10 mouse cellular contexts compared by ENCODE assay signal in the genomic region with DNA sequence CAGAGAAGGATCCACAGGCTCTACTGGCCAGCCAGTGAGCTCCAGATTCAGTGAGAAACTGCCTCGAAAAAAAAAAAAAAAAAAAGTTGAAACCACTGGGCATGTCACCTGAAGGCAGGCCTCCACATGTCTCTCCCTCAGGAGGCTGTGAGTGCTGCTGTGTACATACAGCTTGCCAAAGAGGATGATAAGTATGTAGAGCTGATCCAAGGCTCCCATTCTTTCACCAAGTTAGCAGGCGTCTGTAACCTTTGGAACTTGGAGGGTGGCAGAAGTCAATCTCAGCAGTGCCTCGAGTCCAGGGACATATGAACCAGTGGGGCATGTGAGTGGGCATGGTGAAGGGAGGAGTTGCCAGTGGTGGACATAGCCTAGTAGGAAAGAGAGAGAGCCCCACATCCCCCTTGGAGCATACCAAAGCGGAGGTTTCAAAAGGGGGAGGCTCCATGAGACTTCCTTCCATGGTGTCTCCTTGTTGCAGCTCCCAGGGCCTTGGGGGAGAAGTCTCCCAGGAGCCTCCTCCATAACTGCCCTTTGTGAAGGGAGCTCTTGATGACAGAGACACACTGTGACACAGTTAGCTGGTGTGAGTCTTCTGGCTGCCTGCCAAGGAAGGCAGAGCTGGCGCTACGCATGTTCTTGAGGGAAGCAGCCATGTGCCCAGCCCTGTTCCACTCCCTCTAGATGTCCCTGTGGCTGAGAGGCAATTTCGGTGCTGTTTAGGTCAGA. TPM values are rescaled to one million over a fixed set of nuclear protein-coding genes. Genes with fewer than 3 reads are reported as not detected.
A peak's percentile ranks its signal among the peaks of the same experiment; 100 is the strongest.
DNase-seq lines count a peak whose midpoint lies in the region; ATAC-seq and TF ChIP-seq lines count a peak whose summit lies in the region.
"Had no signal": no experiment of that assay in that cellular context is flagged by ENCODE, and none has a peak within 500 bp of the region (broad histone marks: within the 10 kb centered on the region; RNA-seq: fewer than 3 reads in every experiment).

No protein-coding gene starts in this region.

- H3K27ac ChIP-seq in heart, embryonic 11.5 days (ENCODE audit: low read depth, low read length) = no peak overlapping the region
- no peak overlapping the region for H3K27ac ChIP-seq in MEL (ENCODE audit: control insufficient read depth, low read depth, low read length)
- peak overlapping the region; percentile 11; the same call in 1 of the 2 replicates for H3K27ac ChIP-seq in embryonic facial prominence, embryonic 13.5 days
- peak overlapping the region; percentile 42; the same call in 1 of the 2 replicates for H3K27ac ChIP-seq in small intestine, adult 2 months (ENCODE audit: insufficient read depth, low read depth, low read length)

- TF ChIP-seq POLR2A in MEL (IDR thresholded peaks at IDR 0.05; ENCODE audit: control insufficient read depth in 1 of 2, insufficient read depth in 1 of 2, low read depth in 1 of 2, low read length in 2 of 2, poor library complexity in 1 of 2) = no peak
- no peak for TF ChIP-seq POLR2A in small intestine, adult 2 months (IDR thresholded peaks at IDR 0.05; ENCODE audit: low read depth, low read length)

- ATAC-seq in heart, embryonic 11.5 days (replicated peaks; ENCODE audit: insufficient number of reproducible peaks, low FRiP score, low TSS enrichment) = no peak
- ATAC-seq in embryonic facial prominence, embryonic 13.5 days (ENCODE audit: insufficient number of reproducible peaks, insufficient read depth, low FRiP score, low TSS enrichment, low read depth) = 0 out of 2 replicates have a peak, but pooled peaks have one; percentile 56
- ATAC-seq: Patski had no signal

- no peak for TF ChIP-seq CTCF in MEL (IDR thresholded peaks at IDR 0.05 in 2 of 3, conservative IDR thresholded peaks at IDR 0.05 in 1 of 3; ENCODE audit: control insufficient read depth in 1 of 3, insufficient read depth in 1 of 3, low read depth in 2 of 3, low read length in 3 of 3, poor library complexity in 1 of 3, severe bottlenecking in 1 of 3)
- peak; percentile 1; the same call in 1 of the 2 replicates for TF ChIP-seq CTCF in small intestine, adult 2 months (IDR thresholded peaks at IDR 0.05; ENCODE audit: extremely low read depth, insufficient read length, insufficient replicate concordance, low read depth, low read length)

- WGBS in heart, embryonic 11.5 days (ENCODE audit: insufficient replicate concordance) = 68% methylated on average over 7 of the region's 7 CpGs
- WGBS in embryonic facial prominence, embryonic 13.5 days = 59% methylated on average over 7 of the region's 7 CpGs
- 28% methylated on average over 7 of the region's 7 CpGs for WGBS in small intestine, adult 2 months

- no peak overlapping the region for H3K9ac ChIP-seq in heart, embryonic 11.5 days (ENCODE audit: low read depth, low read length)
- H3K9ac ChIP-seq in MEL (ENCODE audit: control insufficient read depth, low read depth, low read length, poor library complexity, severe bottlenecking) = no peak overlapping the region
- no peak overlapping the region for H3K9ac ChIP-seq in embryonic facial prominence, embryonic 13.5 days

- TF ChIP-seq RAD21 in MEL (IDR thresholded peaks at IDR 0.05; ENCODE audit: low read depth, low read length) = no peak

- no peaks in the 10 kb centered on the region for H3K36me3 ChIP-seq in heart, embryonic 11.5 days (ENCODE audit: control insufficient read depth, insufficient read depth, low read length)
- no peaks in the 10 kb centered on the region for H3K36me3 ChIP-seq in MEL (ENCODE audit: control insufficient read depth in 1 of 2, insufficient read depth in 2 of 2, low read length in 2 of 2)
- H3K36me3 ChIP-seq in embryonic facial prominence, embryonic 13.5 days = no peaks in the 10 kb centered on the region
- H3K36me3 ChIP-seq in small intestine, adult 2 months (ENCODE audit: control insufficient read depth, insufficient read depth, low read length) = no peaks in the 10 kb centered on the region

- DNase-seq in heart, adult 18-20 months = peak; percentile 11 to 14
- peak; percentile 21 for DNase-seq in MEL (ENCODE audit: low read depth, low spot score)
- peak; percentile 16 to 61 for DNase-seq in left cerebral cortex, postnatal 10 days (ENCODE audit: extremely low spot score in 1 of 2, low spot score in 2 of 2)
- DNase-seq in neural tube, embryonic 10.5 days (ENCODE audit: extremely low spot score, low spot score) = no peak
- DNase-seq in layer of hippocampus, adult 9-11 months = no peak

- no peaks in the 10 kb centered on the region for H3K4me1 ChIP-seq in heart, embryonic 11.5 days (ENCODE audit: control insufficient read depth, insufficient read depth, low read length)
- H3K4me1 ChIP-seq in MEL (ENCODE audit: control insufficient read depth in 1 of 2, insufficient read depth in 2 of 2, low read length in 2 of 2) = no peaks in the 10 kb centered on the region
- H3K4me1 ChIP-seq in embryonic facial prominence, embryonic 13.5 days = peaks cover 4% of the 10 kb centered on the region
- peaks cover 19% of the 10 kb centered on the region; the same call in 1 of the 2 replicates for H3K4me1 ChIP-seq in small intestine, adult 2 months (ENCODE audit: control insufficient read depth, insufficient read depth, insufficient read length, low read length)

- no peak overlapping the region for H3K4me3 ChIP-seq in heart, embryonic 11.5 days (ENCODE audit: low read depth, low read length)
- no peak overlapping the region for H3K4me3 ChIP-seq in MEL (ENCODE audit: control insufficient read depth in 1 of 2, insufficient read depth in 1 of 2, low read depth in 2 of 2, low read length in 2 of 2)
- H3K4me3 ChIP-seq in embryonic facial prominence, embryonic 13.5 days = no peak overlapping the region
- H3K4me3 ChIP-seq in small intestine, adult 2 months (ENCODE audit: low read depth, low read length) = no peak overlapping the region

- no peaks in the 10 kb centered on the region for H3K79me2 ChIP-seq in MEL (ENCODE audit: control insufficient read depth, insufficient read depth, low read length, poor library complexity)

- no peaks in the 10 kb centered on the region; the same call in 1 of the 2 replicates for H3K27me3 ChIP-seq in heart, embryonic 11.5 days (ENCODE audit: control insufficient read depth, insufficient read depth, low read length)
- peaks cover 5% of the 10 kb centered on the region in 2 experiments; a peak in 3 of 4 replicates for H3K27me3 ChIP-seq in MEL (ENCODE audit: control insufficient read depth in 1 of 2, insufficient read depth in 2 of 2, low read length in 2 of 2)
- H3K27me3 ChIP-seq in embryonic facial prominence, embryonic 13.5 days = no peaks in the 10 kb centered on the region
- no peaks in the 10 kb centered on the region for H3K27me3 ChIP-seq in small intestine, adult 2 months (ENCODE audit: control insufficient read depth, insufficient read depth, low read length)

- TF ChIP-seq EP300 in MEL (IDR thresholded peaks at IDR 0.05; ENCODE audit: low read depth in 1 of 2, low read length in 2 of 2) = no peak

- H3K4me2 ChIP-seq in heart, embryonic 11.5 days = no peak overlapping the region
- no peak overlapping the region for H3K4me2 ChIP-seq in embryonic facial prominence, embryonic 13.5 days

- H3K9me3 ChIP-seq in heart, embryonic 11.5 days (replicated peaks; ENCODE audit: control insufficient read depth, low read length) = no peaks in the 10 kb centered on the region
- H3K9me3 ChIP-seq in MEL (replicated peaks; ENCODE audit: insufficient read depth, low read length) = no peaks in the 10 kb centered on the region
- no peaks in the 10 kb centered on the region for H3K9me3 ChIP-seq in embryonic facial prominence, embryonic 13.5 days

- intact Hi-C loops in left cerebral cortex, postnatal 10 days (cut with DNase I) = no loop called here

TF ChIP-seq in MEL, 35 proteins besides CTCF, POLR2A, EP300 and RAD21 (continues in another document):
- TF ChIP-seq TBP (IDR thresholded peaks at IDR 0.05; ENCODE audit: low read depth, low read length) (no peak), KAT2A (conservative IDR thresholded peaks at IDR 0.05; ENCODE audit: low read depth, low read length) (no peak)

RNA-seq across cellular contexts. Expression of a gene that starts 6.6 kb away (rescaled TPM):
- not detected for total RNA-seq in heart, adult 18-20 months (2021)
- not detected in 2 replicates for polyA plus RNA-seq in heart, embryonic 11.5 days (2014; fragmentation: Nextera tagmentation; extraction: Ambion mirVana)
- total RNA-seq in MEL (2012; rRNA removed) = not detected in 2 replicates
- not detected for polyA plus RNA-seq in MEL (2012; ENCODE audit: insufficient read depth in 1 of 2, insufficient read length in 2 of 2, low read depth in 1 of 2, low replicate concordance in 2 of 2, missing spikeins in 1 of 2)
- 0.08 and 0.10 TPM in 2 replicates for polyA plus RNA-seq in embryonic facial prominence, embryonic 13.5 days (2015; fragmentation: Nextera tagmentation; extraction: Ambion mirVana)
- not detected for total RNA-seq in left cerebral cortex, postnatal 10 days (2021)
- polyA plus RNA-seq in small intestine, adult 2 months (2012; rRNA removed) = 0.70 TPM in 1 of 2 replicates, not detected in the other
- total RNA-seq: left cerebral cortex, adult 8-10 months had no signal
- polyA plus RNA-seq: Patski had no signal

RNA-seq across cellular contexts. Expression of a gene that starts 16.3 kb away (rescaled TPM):
- not detected for total RNA-seq in heart, adult 18-20 months (2021)
- not detected in 2 replicates for polyA plus RNA-seq in heart, embryonic 11.5 days (2014; fragmentation: Nextera tagmentation; extraction: Ambion mirVana)
- total RNA-seq in MEL (2012; rRNA removed) = not detected in 2 replicates
- not detected for polyA plus RNA-seq in MEL (2012; ENCODE audit: insufficient read depth in 1 of 2, insufficient read length in 2 of 2, low read depth in 1 of 2, low replicate concordance in 2 of 2, missing spikeins in 1 of 2)
- 0.21 TPM in 1 of 2 replicates, not detected in the other for polyA plus RNA-seq in embryonic facial prominence, embryonic 13.5 days (2015; fragmentation: Nextera tagmentation; extraction: Ambion mirVana)
- not detected for total RNA-seq in left cerebral cortex, postnatal 10 days (2021)
- 30.9 and 73.0 TPM in 2 replicates for polyA plus RNA-seq in small intestine, adult 2 months (2012; rRNA removed)
- total RNA-seq: left cerebral cortex, adult 8-10 months had no signal
- polyA plus RNA-seq: Patski had no signal

RNA-seq across cellular contexts. Expression of a gene that starts 38.6 kb away (rescaled TPM):
- total RNA-seq in heart, adult 18-20 months (2021) = not detected
- not detected in 2 replicates for polyA plus RNA-seq in heart, embryonic 11.5 days (2014; fragmentation: Nextera tagmentation; extraction: Ambion mirVana)
- total RNA-seq in MEL (2012; rRNA removed) = not detected in 2 replicates
- polyA plus RNA-seq in MEL (2012; ENCODE audit: insufficient read depth in 1 of 2, insufficient read length in 2 of 2, low read depth in 1 of 2, low replicate concordance in 2 of 2, missing spikeins in 1 of 2) = under 1 TPM in 1 of 2 experiments, not detected in 1; 0.07 TPM
- polyA plus RNA-seq in embryonic facial prominence, embryonic 13.5 days (2015; fragmentation: Nextera tagmentation; extraction: Ambion mirVana) = not detected in 2 replicates
- total RNA-seq in left cerebral cortex, postnatal 10 days (2021) = not detected
- 2.1 and 3.6 TPM in 2 replicates for polyA plus RNA-seq in small intestine, adult 2 months (2012; rRNA removed)
- total RNA-seq: left cerebral cortex, adult 8-10 months had no signal
- polyA plus RNA-seq: Patski had no signal

RNA-seq across cellular contexts. Expression of a gene that starts 55.2 kb away (rescaled TPM):
- total RNA-seq in heart, adult 18-20 months (2021) = not detected
- polyA plus RNA-seq in heart, embryonic 11.5 days (2014; fragmentation: Nextera tagmentation; extraction: Ambion mirVana) = not detected in 2 replicates
- total RNA-seq in MEL (2012; rRNA removed) = not detected in 2 replicates
- not detected for polyA plus RNA-seq in MEL (2012; ENCODE audit: insufficient read depth in 1 of 2, insufficient read length in 2 of 2, low read depth in 1 of 2, low replicate concordance in 2 of 2, missing spikeins in 1 of 2)
- polyA plus RNA-seq in embryonic facial prominence, embryonic 13.5 days (2015; fragmentation: Nextera tagmentation; extraction: Ambion mirVana) = not detected in 2 replicates
- not detected for total RNA-seq in left cerebral cortex, postnatal 10 days (2021)
- not detected in 2 replicates for polyA plus RNA-seq in small intestine, adult 2 months (2012; rRNA removed)
- total RNA-seq: left cerebral cortex, adult 8-10 months had no signal
- polyA plus RNA-seq: Patski had no signal

Comparison
In these comparisons a context has a peak if more than half of its experiments do, and no peak if none do; other contexts are left out.
1. DNase-seq: peak in heart, adult 18-20 months (2 of 2), MEL (single experiment) and left cerebral cortex, postnatal 10 days (2 of 2); none in neural tube, embryonic 10.5 days (single experiment) and layer of hippocampus, adult 9-11 months (single experiment).
2. H3K27ac ChIP-seq: peak in embryonic facial prominence, embryonic 13.5 days (single experiment) and small intestine, adult 2 months (single experiment); none in heart, embryonic 11.5 days (single experiment) and MEL (single experiment).
3. RNA of a gene that starts 16.3 kb away (polyA plus RNA-seq): 30.9 to 73.0 TPM in small intestine, adult 2 months; not detected in heart, embryonic 11.5 days, not detected in MEL and 0.21 TPM in embryonic facial prominence, embryonic 13.5 days; every median in the first group is over 10 times any median in the second.